Mouse (Mus musculus) urinary bladder, postnatal 10 days (tissue): ENCODE results near the gene Mbnl2.

ENCODE experiments used
- DNase-seq: peaks from one replicate; pipeline ENCODE4 v3.0.0; 2022; ENCODE audit warnings: low spot score

Gene Mbnl2

DNA sequence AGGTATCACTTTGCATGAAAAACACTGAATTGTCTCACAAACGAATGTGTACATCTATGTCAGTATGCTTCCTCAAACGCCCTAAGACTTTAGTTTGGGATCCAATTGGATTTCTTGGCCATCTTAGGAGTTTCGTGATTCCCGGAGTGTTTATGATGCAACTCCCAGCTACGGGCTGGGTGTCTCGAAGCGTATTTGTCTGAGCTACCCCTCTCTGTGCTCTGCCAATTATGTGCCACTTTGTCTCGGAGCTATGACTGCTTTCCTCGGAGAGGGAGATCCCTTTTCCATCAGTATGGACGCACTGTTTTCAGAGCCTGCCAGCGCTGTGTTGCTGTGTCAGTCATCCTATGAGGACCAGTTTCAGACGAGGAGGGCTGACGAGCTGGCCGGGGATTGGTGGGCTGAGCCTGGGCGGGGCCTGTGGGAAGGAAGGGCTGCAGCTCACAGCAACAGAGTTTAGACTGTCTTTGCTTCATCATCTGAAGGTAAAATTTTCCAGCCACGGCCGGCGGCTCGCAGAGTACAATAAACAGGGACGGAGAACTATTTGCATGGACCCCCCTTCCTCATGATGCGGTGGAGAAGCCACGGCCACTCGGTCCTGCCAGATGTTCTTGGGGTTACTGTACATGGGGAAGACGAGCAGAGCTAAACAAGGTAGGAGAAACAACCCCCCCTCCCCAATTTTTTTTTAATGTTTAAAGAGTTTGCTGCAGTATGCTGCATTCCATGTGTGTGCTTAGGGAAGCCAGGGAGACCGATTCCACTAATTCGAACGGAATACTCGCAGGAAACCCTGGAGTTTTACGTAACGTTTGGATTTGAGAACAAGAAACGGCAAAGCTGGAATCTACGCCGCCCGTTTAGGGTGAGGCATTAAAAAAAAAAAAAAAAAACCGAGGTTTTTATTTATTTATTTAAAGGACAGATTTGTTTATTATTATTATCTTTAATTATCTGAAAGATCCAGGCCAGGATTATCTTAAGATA, at the start of gene Mbnl2:
Gene Mbnl2 (plus strand): TSS at position 424 of the 993 bp plus-strand sequence.
- DNase-seq, result peak; percentile 81

DNA sequence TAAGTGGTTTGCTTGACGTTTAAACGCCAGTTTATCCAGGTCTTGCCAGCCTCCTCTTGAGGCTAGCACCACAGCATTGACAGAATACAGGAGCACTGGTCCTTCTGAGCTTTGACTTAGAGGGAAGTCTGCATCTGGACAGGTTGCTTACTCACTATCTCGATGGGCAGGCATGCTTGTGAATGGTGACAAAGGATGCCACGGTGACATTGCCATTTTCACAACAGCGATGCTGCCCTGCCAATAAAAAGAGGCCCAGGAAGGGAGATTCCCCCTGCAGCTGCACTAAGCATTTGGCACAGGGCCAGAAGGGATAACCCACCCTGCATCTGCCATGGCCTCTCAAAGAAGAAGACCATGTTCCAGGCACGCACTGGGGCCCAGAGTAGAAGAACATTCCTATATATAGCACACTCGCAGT, 43.4 kb upstream of the Mbnl2 start:
- no peak for DNase-seq

DNA sequence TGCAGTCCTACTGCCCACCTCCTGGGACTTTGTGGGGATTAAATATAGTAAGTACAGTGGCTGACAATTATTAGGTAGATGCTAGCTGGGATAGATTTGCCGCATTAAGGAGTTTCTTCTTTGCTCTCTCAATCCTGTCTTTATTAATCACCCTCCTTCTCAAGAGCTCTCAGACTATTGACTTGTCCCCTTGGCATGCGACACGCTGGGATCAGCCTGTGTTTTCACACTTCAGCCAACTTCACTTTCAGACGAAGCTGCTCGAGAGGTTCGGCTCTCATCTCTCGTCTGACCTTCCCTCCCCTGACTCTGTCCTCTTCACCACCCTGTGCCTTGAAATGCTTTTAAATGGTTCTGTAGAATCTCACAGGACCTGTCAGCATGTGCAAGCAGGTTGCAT, 39.9 kb upstream of the Mbnl2 start:
- no peak for DNase-seq

DNA sequence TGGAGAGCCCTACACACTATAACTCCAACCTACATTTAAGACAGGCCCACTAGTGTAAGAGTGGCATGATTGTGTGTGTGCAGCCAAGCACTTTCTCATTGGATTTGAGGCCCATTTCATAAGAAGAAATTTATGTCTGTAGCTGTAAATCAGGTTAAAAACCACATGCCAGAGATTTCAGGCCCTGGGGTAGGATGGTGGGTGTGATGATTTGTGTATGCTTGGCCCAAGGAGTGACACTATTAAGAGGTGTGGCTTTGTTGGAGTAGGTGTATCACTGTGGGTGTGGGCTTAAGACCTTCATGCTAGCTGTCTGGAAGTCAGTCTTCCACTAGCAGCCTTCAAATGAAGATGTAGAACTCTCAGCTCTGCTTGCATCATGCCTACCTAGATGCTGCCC, 37.0 kb upstream of the Mbnl2 start:
- no peak for DNase-seq

DNA sequence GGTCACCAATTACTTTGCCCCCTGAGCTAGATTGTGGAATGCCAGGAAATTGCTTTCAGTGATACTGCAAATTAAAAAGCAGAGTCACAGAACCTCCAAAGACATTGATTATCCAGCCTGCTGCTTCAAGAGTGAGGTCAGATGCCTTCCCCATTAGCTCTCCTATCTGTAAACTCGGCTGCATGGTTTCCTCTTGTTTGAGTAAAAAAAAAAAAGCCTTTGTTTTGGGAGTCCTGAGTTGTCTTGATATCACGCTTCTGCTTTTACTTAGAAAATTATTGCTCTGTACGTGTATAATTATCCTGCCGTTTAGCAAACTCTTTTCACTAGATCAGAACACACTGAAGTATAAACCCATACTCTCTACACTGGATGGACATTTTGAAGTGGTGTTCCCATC, 35.3 kb upstream of the Mbnl2 start:
- DNase-seq, result no peak

DNA sequence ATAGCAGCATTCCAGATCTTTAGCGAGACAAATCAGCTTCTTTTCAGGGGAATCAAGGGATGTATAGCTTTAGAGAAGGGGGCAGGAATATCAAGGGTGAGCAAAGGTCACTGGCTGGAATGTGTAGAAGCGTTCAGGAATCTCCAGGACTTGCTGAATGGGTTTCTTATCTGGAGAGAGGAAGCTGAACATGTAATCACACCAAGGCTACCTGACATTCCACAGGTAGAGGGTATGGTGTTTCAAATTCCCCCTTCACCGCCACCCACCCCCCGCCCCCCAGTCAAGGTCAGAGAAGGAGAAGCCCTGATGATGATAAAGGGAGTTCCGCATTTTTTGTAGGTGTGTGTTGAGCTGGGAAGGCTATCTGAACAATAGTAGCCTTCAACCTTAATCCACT, 32.8 kb upstream of the Mbnl2 start:
- DNase-seq, result no peak

DNA sequence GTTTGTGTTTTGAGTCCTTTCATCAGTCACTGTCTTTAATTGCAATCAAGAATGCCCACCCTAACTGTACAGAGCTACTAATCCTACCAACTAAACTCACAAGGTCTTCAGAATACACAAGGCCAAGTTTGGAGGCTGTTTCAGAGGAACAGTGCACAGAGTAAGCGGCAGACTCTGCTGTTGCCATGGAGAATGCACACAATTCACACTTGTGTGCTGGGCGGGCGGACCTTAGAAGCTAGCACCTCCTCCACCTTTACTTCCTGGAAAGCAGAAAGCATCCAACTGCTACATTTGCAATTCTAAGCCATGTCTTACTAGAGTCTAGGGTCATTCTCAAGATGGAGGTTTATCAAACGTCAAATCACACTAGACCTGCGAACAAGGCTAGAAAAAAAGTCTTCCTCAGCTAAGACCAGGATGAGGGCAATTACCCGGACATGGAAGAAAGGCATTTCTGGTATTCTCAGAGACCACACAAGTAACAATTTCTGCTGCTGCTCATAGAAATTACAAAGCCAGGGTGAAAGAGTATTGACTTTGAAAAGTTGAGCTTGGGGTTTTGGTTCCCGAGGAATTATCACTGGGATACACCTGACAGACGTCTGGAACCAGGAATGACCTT, 30.3 kb upstream of the Mbnl2 start:
- DNase-seq, result no peak

DNA sequence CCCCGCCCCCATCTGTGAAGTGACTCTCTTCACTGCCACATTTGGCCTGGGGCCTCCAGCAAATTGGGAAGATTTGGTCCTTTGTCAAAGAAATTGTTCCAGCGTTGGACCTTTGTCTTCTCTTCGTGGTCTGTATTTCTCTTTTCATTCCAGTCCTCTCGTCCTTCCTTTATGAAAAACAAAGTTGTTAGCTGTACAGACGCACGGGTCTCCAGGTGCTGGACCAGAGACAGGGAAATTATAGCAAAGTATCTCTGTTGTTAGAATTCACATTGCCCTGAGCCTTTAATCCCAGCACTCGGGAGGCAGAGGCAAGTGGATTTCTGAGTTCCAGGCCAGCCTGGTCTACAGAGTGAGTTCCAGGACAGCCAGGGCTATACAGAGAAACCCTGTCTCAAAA, 22.1 kb upstream of the Mbnl2 start:
- no peak for DNase-seq

DNA sequence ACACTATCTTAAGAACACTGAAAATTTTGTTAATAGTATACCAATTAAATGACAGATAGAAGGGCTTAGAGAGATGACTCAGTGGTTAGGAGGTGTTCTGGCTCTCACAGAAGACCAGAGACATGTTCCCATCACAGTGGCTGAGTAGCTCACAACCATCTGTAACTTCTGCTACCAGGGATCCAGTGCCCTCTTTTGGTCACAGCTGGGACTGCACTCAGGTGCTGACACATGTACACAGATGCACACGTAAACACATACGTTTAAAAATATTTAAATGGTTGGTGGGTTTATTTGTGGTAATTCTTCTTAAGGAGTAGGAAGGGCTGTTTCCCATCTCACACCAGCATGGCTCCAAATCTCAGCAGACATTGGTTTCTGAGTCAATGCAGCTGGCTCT, 19.3 kb upstream of the Mbnl2 start:
- no peak for DNase-seq

DNA sequence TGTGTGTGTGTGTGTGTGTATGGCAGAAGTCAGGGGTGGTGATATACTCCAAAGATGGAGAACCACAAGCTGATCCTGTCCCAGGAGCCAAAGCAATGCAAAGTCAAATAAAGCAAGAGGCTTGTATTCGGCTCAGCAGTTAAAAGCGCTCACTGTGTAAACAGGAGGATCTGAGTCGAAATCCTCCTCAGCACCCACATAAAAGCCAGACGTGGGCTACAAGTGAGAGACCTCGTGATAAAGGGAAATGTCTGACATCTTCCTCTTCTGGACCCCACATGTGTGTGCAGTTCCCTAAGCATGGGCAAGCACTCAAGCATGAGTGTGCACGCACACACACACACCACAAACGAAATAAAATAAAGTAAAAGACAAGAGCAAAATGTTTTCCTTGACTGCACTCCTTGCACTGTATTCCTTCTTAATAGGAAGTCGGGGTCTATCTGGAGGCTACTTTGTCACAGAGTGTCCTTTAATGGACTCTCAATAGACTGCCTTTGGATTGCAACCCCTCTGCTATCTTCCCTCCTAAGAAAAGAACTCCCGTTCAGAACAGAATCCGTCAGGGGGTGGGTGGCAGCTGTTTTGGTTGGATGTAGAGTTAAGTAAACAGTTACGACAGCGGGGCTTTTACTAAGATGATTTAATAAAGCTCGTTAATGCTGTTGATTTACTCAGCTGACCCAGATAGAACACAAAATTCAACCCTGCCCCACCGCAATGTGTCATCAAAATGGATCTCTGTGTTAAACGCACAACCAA, 18.7 kb upstream of the Mbnl2 start:
- no peak for DNase-seq

DNA sequence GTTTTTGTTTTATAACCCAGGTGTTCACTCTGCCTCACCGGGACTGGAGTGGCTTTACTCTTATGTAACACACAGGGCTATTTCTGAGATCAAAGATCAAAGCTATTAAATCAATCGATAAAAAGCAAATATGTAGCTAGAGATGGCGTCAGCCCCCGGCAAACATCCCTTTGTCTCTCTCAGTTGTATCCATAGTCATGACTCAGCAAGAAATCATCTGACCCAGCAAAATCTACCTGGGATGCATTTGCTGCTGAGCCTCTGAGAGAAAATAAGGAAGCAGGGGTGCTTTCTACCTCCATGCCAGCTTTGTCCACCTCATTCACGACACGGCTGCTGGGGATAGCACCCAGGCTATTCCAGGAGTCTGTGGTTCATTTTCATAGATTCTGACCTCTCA, 18.0 kb upstream of the Mbnl2 start:
- DNase-seq, result no peak

DNA sequence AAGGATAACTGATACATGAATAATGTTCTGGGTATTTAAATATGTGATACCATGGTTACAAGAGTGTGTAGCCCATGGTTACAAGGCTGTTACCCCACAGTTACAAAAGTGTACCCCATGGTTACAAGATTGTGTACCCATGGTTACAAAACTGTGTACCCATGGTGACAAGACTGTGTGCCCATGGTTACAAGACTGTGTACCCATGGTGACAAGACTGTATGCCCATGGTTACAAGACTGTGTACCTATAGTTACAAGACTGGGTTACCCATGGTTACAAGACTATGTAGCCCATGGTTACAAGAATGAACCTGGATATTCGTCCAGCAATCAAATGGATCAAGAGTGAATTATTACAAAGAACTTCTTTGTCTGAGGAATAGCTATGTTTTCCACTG, 16.0 kb upstream of the Mbnl2 start:
- no peak for DNase-seq

DNA sequence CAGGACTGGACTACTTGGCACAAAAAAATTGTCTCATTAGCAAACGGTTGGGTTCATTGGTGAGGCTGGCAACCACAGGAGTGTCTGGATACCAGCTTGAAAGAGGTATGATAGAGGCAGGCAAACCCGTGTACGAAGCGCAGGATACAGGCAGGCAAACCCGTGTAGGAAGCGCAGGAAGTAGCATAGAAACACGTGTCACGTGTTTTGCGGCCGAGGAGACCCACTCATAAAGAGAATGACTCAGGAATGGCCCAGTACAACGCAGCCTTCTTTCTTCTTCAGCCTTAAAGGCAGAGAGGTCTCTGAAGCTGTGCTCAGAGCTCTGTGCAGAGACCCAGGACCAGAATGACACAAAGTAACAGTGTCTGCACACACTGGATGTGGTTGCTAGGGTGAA, 13.9 kb upstream of the Mbnl2 start:
- no peak for DNase-seq

DNA sequence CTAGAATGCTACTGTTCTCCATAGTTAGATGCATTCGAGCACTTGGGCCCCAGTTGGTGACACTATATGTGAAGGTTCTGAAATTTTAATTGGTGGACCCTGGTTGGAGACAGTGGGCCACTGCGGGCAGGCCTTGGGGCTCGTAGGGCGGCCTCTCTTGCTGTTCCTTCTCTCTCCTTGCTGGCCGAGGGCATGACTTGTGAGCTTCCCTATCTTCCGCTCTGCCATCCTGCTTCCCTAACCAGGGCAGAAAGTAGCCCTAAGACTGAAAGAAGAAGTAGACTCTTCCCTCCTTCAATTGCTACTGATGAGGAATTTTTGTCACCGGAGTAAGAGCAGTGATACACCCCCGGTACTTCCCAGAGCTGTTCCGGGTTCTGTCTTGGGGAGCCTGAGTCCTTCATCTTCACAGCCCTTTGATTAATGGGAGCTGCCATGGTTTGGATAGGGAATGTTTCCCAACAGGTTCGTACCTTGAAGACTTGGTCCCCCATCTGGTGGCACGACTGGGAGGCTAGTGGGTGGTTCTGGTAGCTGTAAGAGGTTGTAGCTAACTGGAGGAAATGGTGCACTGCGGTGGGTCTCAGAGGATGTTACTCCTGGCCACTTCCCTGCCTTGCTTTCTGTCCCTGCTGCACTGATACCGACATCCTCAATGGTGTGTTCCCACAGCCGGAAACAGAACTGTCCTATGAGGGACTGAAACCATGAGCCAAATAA, 12.6 kb upstream of the Mbnl2 start:
- DNase-seq, result no peak

DNA sequence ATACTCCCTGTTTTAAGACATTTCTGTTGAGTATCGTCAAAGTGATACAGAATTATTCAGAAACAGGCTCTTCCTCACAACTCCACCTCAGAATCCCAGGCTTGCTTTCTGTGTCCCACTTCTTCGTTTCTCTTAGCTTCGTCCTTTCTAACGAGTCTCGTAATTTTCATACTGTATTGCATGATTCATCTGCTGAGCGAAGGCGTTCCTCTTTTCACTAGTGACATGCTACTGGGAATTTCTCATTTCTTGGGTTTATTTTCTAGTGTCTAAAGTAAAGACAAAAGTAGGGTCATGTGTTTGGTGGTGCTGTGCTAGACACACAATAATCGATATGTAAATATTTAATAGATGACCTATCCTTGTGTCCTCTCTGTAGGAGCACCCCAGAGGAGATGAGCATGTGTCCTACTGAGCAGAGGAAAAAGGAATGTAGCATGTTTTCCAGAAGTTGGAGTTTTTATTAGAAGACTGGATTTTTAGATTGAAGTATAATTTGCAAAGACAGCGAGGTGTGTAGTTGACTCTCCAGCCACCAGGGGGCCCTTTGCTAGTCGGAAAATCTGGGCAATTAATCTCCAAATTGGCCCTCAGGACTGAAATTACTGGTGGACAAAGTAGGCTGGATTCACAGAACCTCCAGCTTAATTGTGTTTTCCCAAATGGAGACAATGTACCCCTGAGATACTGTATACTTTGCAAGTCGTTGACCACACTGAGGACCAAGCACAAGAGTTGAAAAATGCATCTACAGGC, 11.9 kb upstream of the Mbnl2 start:
- no peak for DNase-seq

DNA sequence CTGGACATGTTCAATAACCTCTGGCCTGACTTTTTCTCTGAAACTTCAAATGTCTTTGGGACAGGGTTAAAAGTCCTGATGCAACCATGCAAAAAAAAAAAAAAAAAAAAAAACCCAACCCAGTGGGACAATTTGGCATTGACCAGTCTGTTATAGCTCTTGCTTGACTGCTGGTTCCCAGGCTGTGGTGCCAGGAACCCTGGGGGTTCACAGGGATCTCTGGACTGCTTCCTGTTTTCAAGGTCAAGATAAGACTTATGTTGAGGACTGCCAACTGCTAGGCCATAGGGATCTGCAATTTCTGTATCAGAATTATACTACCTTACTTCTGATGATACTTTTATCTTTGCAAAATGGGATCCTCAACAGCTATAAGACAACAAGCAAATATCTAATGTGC, 9.6 kb upstream of the Mbnl2 start:
- DNase-seq, result no peak

DNA sequence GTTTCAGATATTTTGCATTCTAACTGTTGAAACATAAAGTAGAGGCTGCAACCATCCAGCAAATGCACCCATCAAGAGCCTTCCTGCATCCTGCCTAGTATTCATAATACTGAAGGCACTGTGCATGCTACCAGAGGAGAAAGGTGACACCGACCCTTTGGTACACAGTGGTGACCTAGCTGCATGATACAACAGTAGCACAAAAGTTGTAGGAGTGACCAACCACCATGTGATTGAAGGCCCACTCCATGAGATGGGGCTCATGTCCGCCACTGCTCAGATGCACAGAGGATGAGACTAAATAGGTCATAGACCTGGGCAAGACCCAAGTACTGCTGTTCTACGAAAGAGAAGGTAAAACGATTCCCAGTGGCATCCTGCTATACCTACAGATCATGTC, 8.3 kb upstream of the Mbnl2 start:
- DNase-seq, result no peak

DNA sequence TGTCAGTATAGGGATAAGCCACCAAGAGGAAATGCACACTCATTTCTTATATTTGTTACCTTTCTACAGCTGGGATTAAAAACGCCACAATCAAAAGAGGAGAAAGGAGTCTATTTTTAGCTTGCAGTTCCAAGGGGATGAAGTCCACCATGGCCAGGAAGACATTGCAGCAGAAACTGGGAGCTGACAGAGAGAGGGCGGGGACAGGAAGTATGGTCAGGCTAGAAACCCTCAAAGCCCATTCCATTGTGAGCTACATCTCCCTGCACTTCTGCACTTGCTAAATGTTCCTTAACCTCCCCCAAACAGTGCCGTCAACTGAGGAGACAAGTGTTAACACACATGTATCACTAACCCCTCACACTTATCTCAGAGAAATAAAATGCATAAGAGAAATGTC, 5.4 kb upstream of the Mbnl2 start:
- no peak for DNase-seq

DNA sequence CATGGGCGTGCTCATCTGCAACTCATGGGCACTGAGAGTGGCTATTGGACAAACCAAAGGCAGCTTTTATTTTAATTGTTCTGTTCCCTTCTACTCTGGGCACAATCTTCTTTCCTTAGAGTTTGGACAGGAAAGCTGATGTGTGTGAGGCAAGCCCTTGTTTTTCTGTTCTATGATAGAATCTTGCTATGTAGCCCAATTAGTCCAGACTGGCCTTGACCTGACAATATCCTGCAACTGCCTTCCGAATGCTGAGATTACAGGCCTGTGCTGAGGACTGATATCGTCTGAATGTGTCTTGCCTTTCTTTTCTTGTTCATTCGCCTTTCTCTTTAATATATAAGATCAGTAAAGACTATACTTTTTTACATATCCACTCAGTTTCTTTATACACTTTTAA, 4.8 kb upstream of the Mbnl2 start:
- no peak for DNase-seq

DNA sequence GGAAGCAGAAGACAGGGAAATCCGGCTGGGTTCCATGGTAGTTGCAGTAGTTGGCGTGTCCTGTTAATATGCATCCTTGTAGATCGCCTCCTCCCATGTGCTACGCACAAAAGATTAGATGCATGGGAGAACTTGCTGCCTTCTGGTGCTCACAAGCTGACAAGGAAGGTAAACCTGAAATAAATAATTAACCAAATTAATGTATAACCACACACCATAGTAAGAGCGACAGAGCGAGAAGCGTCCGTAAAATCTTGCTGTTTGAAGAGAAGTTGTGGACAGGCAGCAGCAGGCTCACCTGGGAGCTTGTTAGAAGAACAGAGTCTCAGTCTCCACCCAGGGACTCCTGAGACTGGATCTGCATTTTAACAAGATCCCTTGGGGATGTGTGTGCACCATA, 4.4 kb upstream of the Mbnl2 start:
- no peak for DNase-seq

DNA sequence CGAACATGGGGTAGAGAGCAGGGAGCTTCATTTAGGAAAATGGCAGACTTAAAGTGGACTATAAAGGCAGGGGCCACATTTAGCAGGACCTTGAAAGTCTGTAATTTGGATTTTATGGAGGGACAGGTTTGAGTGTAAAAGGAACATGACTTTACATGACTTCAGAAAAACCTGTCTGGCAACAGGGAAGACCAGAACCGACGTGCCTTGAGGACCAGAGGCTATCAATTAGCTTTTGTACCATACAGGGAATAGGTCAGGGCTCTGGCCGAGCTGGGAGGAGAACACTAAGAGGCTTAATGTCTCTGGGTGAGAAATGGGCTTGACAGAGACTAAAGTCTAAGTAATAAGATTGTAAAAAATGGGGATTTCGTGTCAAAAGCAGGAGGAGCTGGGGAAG, 1.7 kb upstream of the Mbnl2 start:
- no peak for DNase-seq
